Mouse (Mus musculus): ENCODE results near the gene Notch1.

- TF ChIP-seq CTCF (IDR thresholded peaks at IDR 0.05; ENCODE audit: low read depth) (no peak), EP300 (IDR thresholded peaks at IDR 0.05; ENCODE audit: low read depth) (no peak)
Observed at GRCm38 (mm10) chr2:26488535-26489135, 27.8 kb downstream of the Notch1 start.

All from liver, embryonic 14.5 days (tissue).